Mouse (Mus musculus) thymus, adult 2 months (tissue): ENCODE data around the gene Nr1d1.

Experiments
- CTCF ChIP-seq: fragments of 200-500 bp; IDR thresholded peaks from 2 replicates; pipeline ENCODE4 v1.5.1; 2012; ENCODE audit warnings: mild to moderate bottlenecking, control low read depth, low read length, moderate library complexity, borderline replicate concordance; ENCODE audit not compliant: control insufficient read depth, poor library complexity, insufficient read depth; ENCODE audit errors: extremely low read depth
- POLR2A ChIP-seq: fragments of 200-500 bp; IDR thresholded peaks from 2 replicates; pipeline ENCODE4 v1.6.1; 2012; ENCODE audit warnings: mild to moderate bottlenecking, low read length, control low read depth, moderate library complexity; ENCODE audit not compliant: control insufficient read depth, poor library complexity, insufficient read depth; ENCODE audit errors: extremely low read depth

GRCm38 (mm10) chr11:98784139-98784538 is 9.0 kb upstream of the Nr1d1 start:
- TF ChIP-seq POLR2A (no peak), CTCF (no peak)
